Mouse (Mus musculus) midbrain, embryonic 11.5 days (tissue): ENCODE data around the gene Glis2. TPM values are rescaled to one million over a fixed set of nuclear protein-coding genes. Genes with fewer than 3 reads are reported as not detected.
A peak's percentile ranks its signal among the peaks of the same experiment; 100 is the strongest.

Experiments used
- ATAC-seq: fragments of 200-750 bp; cut with Nextera tagmentation; 2 replicates; pipeline ENCODE4 v1.8.0; 2017; ENCODE audit warnings: moderate TSS enrichment, moderate library complexity; ENCODE audit not compliant: low FRiP score
- DNase-seq: peaks from one replicate; pipeline ENCODE4 v3.0.0; 2015; ENCODE audit warnings: low spot score; ENCODE audit errors: missing footprints
- H3K27ac ChIP-seq: fragments of 300-500 bp; sonication (generic); 2 replicates; pipeline ENCODE4 v1.5.1; 2014; ENCODE audit warnings: low read depth, low read length
- H3K27me3 ChIP-seq: fragments of 300-500 bp; sonication (generic); 2 replicates; pipeline ENCODE4 v1.6.1; 2014; ENCODE audit warnings: mild to moderate bottlenecking, low read length, moderate library complexity, mixed read lengths; ENCODE audit not compliant: control insufficient read depth, insufficient read depth
- H3K36me3 ChIP-seq: fragments of 300-500 bp; sonication (generic); 2 replicates; pipeline ENCODE4 v1.6.1; 2014; ENCODE audit warnings: mild to moderate bottlenecking, low read length, moderate library complexity, mixed read lengths; ENCODE audit not compliant: control insufficient read depth, insufficient read depth
- H3K4me1 ChIP-seq: fragments of 300-500 bp; sonication (generic); 2 replicates; pipeline ENCODE4 v1.6.1; 2014; ENCODE audit warnings: low read length; ENCODE audit not compliant: control insufficient read depth, insufficient read depth
- H3K4me2 ChIP-seq: fragments of 300-500 bp; sonication (generic); 2 replicates; pipeline ENCODE4 v1.6.1; 2014; ENCODE audit warnings: mild to moderate bottlenecking, moderate library complexity
- H3K4me3 ChIP-seq: fragments of 300-500 bp; sonication (generic); 2 replicates; pipeline ENCODE4 v1.5.1; 2014; ENCODE audit warnings: low read depth, low read length
- H3K9ac ChIP-seq: fragments of 300-500 bp; sonication (generic); 2 replicates; pipeline ENCODE4 v1.6.1; 2014; ENCODE audit warnings: low read length
- H3K9me3 ChIP-seq: fragments of 300-500 bp; sonication (generic); 2 replicates; pipeline ENCODE4 v1.6.1; 2016; ENCODE audit warnings: low read length; ENCODE audit not compliant: control insufficient read depth
- WGBS: fragments of 180-500 bp; shearing (Covaris S2); extraction: QIAGEN DNeasy Blood & Tissue Kit; methylation state at CpG from one replicate; pipeline ENCODE4 v1.1.7; 2014; 5-methylcytosine and 5-hydroxymethylcytosine counted together
- polyA plus RNA-seq: library from polyadenylated mRNA; unstranded; fragments of >200 nt; fragmentation: Nextera tagmentation; extraction: Ambion mirVana; gene quantifications from 2 replicates; pipeline ENCODE4 v1.2.1, GENCODE M21; 2014

The Glis2 gene
- polyA plus RNA-seq, result 16.6 and 27.2 TPM in 2 replicates

GRCm38 (mm10) chr16:4593971-4594813, at the start of gene Glis2:
Gene Glis2, plus strand, starts transcription at chr16:4594713.
- Histone ChIP-seq H3K9me3 (no peaks in the 10 kb centered on the region), H3K4me1 (peaks cover 52% of the 10 kb centered on the region), H3K36me3 (no peaks in the 10 kb centered on the region; the same call in 1 of the 2 replicates), H3K27me3 (no peaks in the 10 kb centered on the region), H3K9ac (peak within 1 kb of the TSS; percentile 97), H3K27ac (peak within 1 kb of the TSS; percentile 95), H3K4me2 (peak within 1 kb of the TSS; percentile 83), H3K4me3 (peak within 1 kb of the TSS; percentile 89)
- DNase-seq, result peak; percentile 97
- under 1% methylated on average over 28 of the region's 74 CpGs for WGBS
- peak; percentile 89 for ATAC-seq

- H3K27ac ChIP-seq, result no peak overlapping the region
- WGBS, result 87% methylated on average over 9 of the region's 9 CpGs
- H3K4me3 ChIP-seq, result no peak overlapping the region
- H3K4me2 ChIP-seq, result no peak overlapping the region
- peaks cover 6% of the 10 kb centered on the region for H3K36me3 ChIP-seq
- H3K9me3 ChIP-seq, result no peaks in the 10 kb centered on the region
- DNase-seq (no peak), ATAC-seq (no peak)
- H3K27me3 ChIP-seq, result no peaks in the 10 kb centered on the region
- no peaks in the 10 kb centered on the region for H3K4me1 ChIP-seq
- no peak overlapping the region for H3K9ac ChIP-seq
Measured at GRCm38 (mm10) chr16:4544845-4545244, 49.7 kb upstream of the Glis2 start.

- H3K27ac ChIP-seq, result no peak overlapping the region
- DNase-seq (peak; percentile 59), ATAC-seq (no peak)
- no peak overlapping the region for H3K9ac ChIP-seq
- H3K4me3 ChIP-seq, result no peak overlapping the region
- H3K36me3 ChIP-seq, result peaks cover 6% of the 10 kb centered on the region
- 96% methylated on average over 8 of the region's 8 CpGs for WGBS
- H3K4me2 ChIP-seq, result no peak overlapping the region
- H3K27me3 ChIP-seq, result no peaks in the 10 kb centered on the region
- H3K4me1 ChIP-seq, result no peaks in the 10 kb centered on the region
- H3K9me3 ChIP-seq, result no peaks in the 10 kb centered on the region
Measured at GRCm38 (mm10) chr16:4546838-4547237, 47.7 kb upstream of the Glis2 start.

- Histone ChIP-seq H3K9ac (no peak overlapping the region), H3K9me3 (no peaks in the 10 kb centered on the region), H3K27ac (no peak overlapping the region), H3K27me3 (no peaks in the 10 kb centered on the region), H3K36me3 (peaks cover 6% of the 10 kb centered on the region), H3K4me3 (no peak overlapping the region), H3K4me1 (peaks cover under 1% of the 10 kb centered on the region), H3K4me2 (no peak overlapping the region)
- ATAC-seq, result no peak
- 91% methylated on average over 5 of the region's 5 CpGs for WGBS
- peak; percentile 69 for DNase-seq
Measured at GRCm38 (mm10) chr16:4547611-4548010, 46.9 kb upstream of the Glis2 start.

- Histone ChIP-seq H3K4me2 (no peak overlapping the region), H3K9me3 (no peaks in the 10 kb centered on the region), H3K36me3 (peaks cover 6% of the 10 kb centered on the region), H3K4me1 (peaks cover 4% of the 10 kb centered on the region), H3K27ac (no peak overlapping the region), H3K27me3 (no peaks in the 10 kb centered on the region), H3K9ac (no peak overlapping the region), H3K4me3 (no peak overlapping the region)
- WGBS, result 94% methylated on average over 18 of the region's 18 CpGs
- no peak for ATAC-seq
- DNase-seq, result peak; percentile 73
Measured at GRCm38 (mm10) chr16:4548953-4549688, 45.4 kb upstream of the Glis2 start.

GRCm38 (mm10) chr16:4551056-4551455, 43.5 kb upstream of the Glis2 start:
- Histone ChIP-seq H3K9ac (no peak overlapping the region), H3K4me1 (peaks cover 4% of the 10 kb centered on the region), H3K27ac (no peak overlapping the region), H3K4me2 (no peak overlapping the region), H3K4me3 (no peak overlapping the region), H3K27me3 (no peaks in the 10 kb centered on the region), H3K9me3 (no peaks in the 10 kb centered on the region), H3K36me3 (peaks cover 8% of the 10 kb centered on the region)
- peak; percentile 74 for ATAC-seq
- WGBS, result 42% methylated on average over 13 of the region's 13 CpGs
- peak; percentile 98 for DNase-seq

GRCm38 (mm10) chr16:4551885-4552284, 42.6 kb upstream of the Glis2 start:
- Histone ChIP-seq H3K9me3 (no peaks in the 10 kb centered on the region), H3K4me1 (peaks cover 4% of the 10 kb centered on the region), H3K27ac (no peak overlapping the region), H3K4me3 (no peak overlapping the region), H3K9ac (no peak overlapping the region), H3K36me3 (peaks cover 8% of the 10 kb centered on the region), H3K4me2 (no peak overlapping the region), H3K27me3 (no peaks in the 10 kb centered on the region)
- ATAC-seq, result no peak
- WGBS, result 96% methylated on average over 12 of the region's 12 CpGs
- DNase-seq, result peak; percentile 72

GRCm38 (mm10) chr16:4552829-4553550, 41.5 kb upstream of the Glis2 start:
- Histone ChIP-seq H3K36me3 (peaks cover 4% of the 10 kb centered on the region; the same call in 1 of the 2 replicates), H3K27me3 (no peaks in the 10 kb centered on the region), H3K9ac (0 out of 2 replicates have a peak overlapping the region, but pooled peaks have one; percentile 9), H3K27ac (no peak overlapping the region), H3K4me3 (no peak overlapping the region), H3K4me1 (peaks cover 11% of the 10 kb centered on the region), H3K9me3 (no peaks in the 10 kb centered on the region), H3K4me2 (no peak overlapping the region)
- peak; percentile 84 for DNase-seq
- ATAC-seq, result no peak
- WGBS, result 64% methylated on average over 6 of the region's 6 CpGs
